Mouse (Mus musculus) frontal cortex, adult 2 months (tissue): ENCODE results near the gene Hnrnpk. TPM values are rescaled to one million over a fixed set of nuclear protein-coding genes. Genes with fewer than 3 reads are reported as not detected.

Experiments
- polyA plus RNA-seq: library from polyadenylated mRNA; depleted of rRNA; stranded (reverse); fragments of >200 nt; gene quantifications from 2 replicates; pipeline ENCODE4 v1.2.3, GENCODE M21; 2012; rRNA removed

Gene Hnrnpk
- polyA plus RNA-seq, 1 experiment, result 489 TPM

Other genes starting within 250 kb of the Hnrnpk start
- 21.2 and 23.2 TPM in 2 replicates for gene Idnk, start 245.7 kb downstream of the Hnrnpk start, polyA plus RNA-seq
- 106 and 107 TPM in 2 replicates for gene Ubqln1, start 187.7 kb downstream of the Hnrnpk start, polyA plus RNA-seq
- gene Gkap1, start 127.6 kb downstream of the Hnrnpk start, polyA plus RNA-seq, result 27.2 and 28.0 TPM in 2 replicates
- gene Kif27, start 44.2 kb downstream of the Hnrnpk start, polyA plus RNA-seq, result 1.5 and 1.7 TPM in 2 replicates
- gene 2210016F16Rik, start 18.1 kb downstream of the Hnrnpk start, polyA plus RNA-seq, result 8.2 and 8.5 TPM in 2 replicates
- gene Rmi1, start 1.1 kb downstream of the Hnrnpk start, polyA plus RNA-seq, result 12.8 and 13.0 TPM in 2 replicates
- 0.06 TPM in 1 of 2 replicates, not detected in the other for gene Slc28a3, start 207.5 kb upstream of the Hnrnpk start, polyA plus RNA-seq